Mouse (Mus musculus): Measurements from ENCODE around the gene Tmem212. TPM values are rescaled to one million over a fixed set of nuclear protein-coding genes. Genes with fewer than 3 reads are reported as not detected.

The Tmem212 gene
- polyA plus RNA-seq, 1 experiment from 2014 or later = 0.12 TPM

- DNase-seq (ENCODE audit: low read depth, low spot score) (no peak), ATAC-seq (no peak)
- in situ Hi-C loops (cut with MboI; ENCODE audit: low pct_unique_long_range_greater_than_20kb) = loop anchor here (10.0 kb wide), 1 partner anchor 233 kb away; no protein-coding TSS in a partner anchor
- H3K27me3 ChIP-seq = no peaks in the 10 kb centered on the region
- ChIA-PET CTCF (interaction anchor here (1.2 kb wide), 1 partner anchor 8 kb away, joined by 3 read pairs; no protein-coding TSS in a partner anchor), POLR2A (interaction anchor here (0.8 kb wide), 1 partner anchor 10 kb away, joined by 3 read pairs; no protein-coding TSS in a partner anchor)
- TF ChIP-seq CTCF (IDR thresholded peaks at IDR 0.05) = no peak
Observed at GRCm38 (mm10) chr3:27871371-27871770, 24.8 kb downstream of the Tmem212 start.

GRCm38 (mm10) chr3:27868681-27869080, 27.5 kb downstream of the Tmem212 start:
- CTCF ChIA-PET = interaction anchor here (1.4 kb wide), 1 partner anchor 23 kb away, joined by 3 read pairs; no protein-coding TSS in a partner anchor

GRCm38 (mm10) chr3:27867731-27868130, 28.4 kb downstream of the Tmem212 start:
- TF ChIP-seq CTCF (IDR thresholded peaks at IDR 0.05) = no peak
- ATAC-seq = peak; percentile 20
- in situ Hi-C loops (cut with MboI; ENCODE audit: low pct_unique_long_range_greater_than_20kb) = no loop called here
- POLR2A ChIA-PET = no interaction called here
- CTCF ChIA-PET = interaction anchor here (0.7 to 1.4 kb wide), 3 partner anchors 9 to 153 kb away, joined by 3 to 4 read pairs (median 3); no protein-coding TSS in a partner anchor
- no peak for DNase-seq (ENCODE audit: low read depth, low spot score)
- H3K27me3 ChIP-seq = no peaks in the 10 kb centered on the region

More at GRCm38 (mm10) chr3:27868681-27869080, 27.5 kb downstream of the Tmem212 start:
- DNase-seq (ENCODE audit: low read depth, low spot score) = no peak
- H3K27me3 ChIP-seq = no peaks in the 10 kb centered on the region
- TF ChIP-seq CTCF (IDR thresholded peaks at IDR 0.05) = no peak
- ATAC-seq = no peak
- POLR2A ChIA-PET = interaction anchor here (0.6 kb wide), 1 partner anchor 11 kb away, joined by 3 read pairs; no protein-coding TSS in a partner anchor
- in situ Hi-C loops (cut with MboI; ENCODE audit: low pct_unique_long_range_greater_than_20kb) = no loop called here

GRCm38 (mm10) chr3:27862821-27863740, 33.1 kb downstream of the Tmem212 start:
- ChIA-PET POLR2A (interaction anchor here (0.6 to 1.6 kb wide), 3 partner anchors 154 to 590 kb away, joined by 3 to 5 read pairs (median 5); no protein-coding TSS in a partner anchor), CTCF (interaction anchor here (0.8 to 1.4 kb wide), 10 partner anchors 9 to 309 kb away, joined by 3 read pairs; no protein-coding TSS in a partner anchor)
- peak; percentile 94 for ATAC-seq
- no peaks in the 10 kb centered on the region for H3K27me3 ChIP-seq
- in situ Hi-C loops (cut with MboI; ENCODE audit: low pct_unique_long_range_greater_than_20kb) = loop anchor here (5.0 kb wide), 1 partner anchor 151 kb away; the partner anchor contains the start of gene Fndc3b
- DNase-seq (ENCODE audit: low read depth, low spot score) = peak; percentile 96
- TF ChIP-seq CTCF (IDR thresholded peaks at IDR 0.05) = peak; percentile 62

- in situ Hi-C loops (cut with MboI; ENCODE audit: low pct_unique_long_range_greater_than_20kb) = loop anchor here (5.0 kb wide), 1 partner anchor 149 kb away; the partner anchor contains the start of gene Fndc3b
- no peaks in the 10 kb centered on the region for H3K27me3 ChIP-seq
- CTCF ChIA-PET = interaction anchor here (1.4 kb wide), 1 partner anchor 143 kb away, joined by 3 read pairs; no protein-coding TSS in a partner anchor
- DNase-seq (ENCODE audit: low read depth, low spot score) (no peak), ATAC-seq (no peak)
- POLR2A ChIA-PET = interaction anchor here (0.8 to 1.6 kb wide), 2 partner anchors 171 to 209 kb away, joined by 3 to 5 read pairs; no protein-coding TSS in a partner anchor
- no peak for TF ChIP-seq CTCF (IDR thresholded peaks at IDR 0.05)
Observed at GRCm38 (mm10) chr3:27861601-27862000, 34.6 kb downstream of the Tmem212 start.

GRCm38 (mm10) chr3:27861086-27861485, 35.1 kb downstream of the Tmem212 start:
- CTCF ChIA-PET = no interaction called here
- TF ChIP-seq CTCF (IDR thresholded peaks at IDR 0.05) = no peak
- no peaks in the 10 kb centered on the region for H3K27me3 ChIP-seq
- DNase-seq (ENCODE audit: low read depth, low spot score) (no peak), ATAC-seq (no peak)
- POLR2A ChIA-PET = interaction anchor here (1.6 kb wide), 1 partner anchor 171 kb away, joined by 5 read pairs; no protein-coding TSS in a partner anchor
- in situ Hi-C loops (cut with MboI; ENCODE audit: low pct_unique_long_range_greater_than_20kb) = loop anchor here (5.0 kb wide), 1 partner anchor 149 kb away; the partner anchor contains the start of gene Fndc3b

GRCm38 (mm10) chr3:27859161-27859561, 37.0 kb downstream of the Tmem212 start:
- H3K27me3 ChIP-seq = no peaks in the 10 kb centered on the region
- CTCF ChIA-PET = interaction anchor here (0.8 kb wide), 1 partner anchor 81 kb away, joined by 3 read pairs; no protein-coding TSS in a partner anchor
- TF ChIP-seq CTCF (IDR thresholded peaks at IDR 0.05) = no peak
- DNase-seq (ENCODE audit: low read depth, low spot score) (no peak), ATAC-seq (peak; percentile 40)
- in situ Hi-C loops (cut with MboI; ENCODE audit: low pct_unique_long_range_greater_than_20kb) = no loop called here
- POLR2A ChIA-PET = interaction anchor here (0.8 to 1.5 kb wide), 2 partner anchors 148 to 163 kb away, joined by 3 read pairs; partner anchors contain the start of gene Fndc3b

GRCm38 (mm10) chr3:27858441-27859115, 37.6 kb downstream of the Tmem212 start:
- no peak for TF ChIP-seq CTCF (IDR thresholded peaks at IDR 0.05)
- POLR2A ChIA-PET = interaction anchor here (0.8 to 1.5 kb wide), 2 partner anchors 147 to 163 kb away, joined by 3 read pairs; partner anchors contain the start of gene Fndc3b
- ATAC-seq (no peak), DNase-seq (ENCODE audit: low read depth, low spot score) (no peak)
- H3K27me3 ChIP-seq = no peaks in the 10 kb centered on the region
- in situ Hi-C loops (cut with MboI; ENCODE audit: low pct_unique_long_range_greater_than_20kb) = no loop called here
- CTCF ChIA-PET = interaction anchor here (0.7 to 1.5 kb wide), 3 partner anchors 9 to 23 kb away, joined by 3 to 5 read pairs (median 4); no protein-coding TSS in a partner anchor

- POLR2A ChIA-PET = no interaction called here
- TF ChIP-seq CTCF (IDR thresholded peaks at IDR 0.05) = no peak
- CTCF ChIA-PET = no interaction called here
- ATAC-seq (no peak), DNase-seq (ENCODE audit: low read depth, low spot score) (no peak)
- in situ Hi-C loops (cut with MboI; ENCODE audit: low pct_unique_long_range_greater_than_20kb) = no loop called here
- H3K27me3 ChIP-seq = no peaks in the 10 kb centered on the region
Observed at GRCm38 (mm10) chr3:27856288-27856687, 39.9 kb downstream of the Tmem212 start.

All from Patski (cell line).